Mouse (Mus musculus): ENCODE measurements around the gene Usp46.
"Not testable (repeated sequence)": the region's sequence is repeated elsewhere in the genome, so short reads cannot be mapped to it uniquely, and the experiment has no call there.

Usp46 gene

GRCm38 (mm10) chr5:73969338-73969737 is 98.9 kb downstream of the Usp46 start:
- H3K36me3 ChIP-seq (ENCODE audit: control insufficient read depth, insufficient read depth, low read length, poor library complexity, severe bottlenecking) = no peaks in the 10 kb centered on the region
- H3K27me3 ChIP-seq (ENCODE audit: control insufficient read depth, insufficient read depth, low read length, poor library complexity, severe bottlenecking) = no peaks in the 10 kb centered on the region
- no peak for DNase-seq (ENCODE audit: low read depth, low spot score)

- no peak for DNase-seq (ENCODE audit: low read depth, low spot score)
- Histone ChIP-seq H3K27me3 (ENCODE audit: control insufficient read depth, insufficient read depth, low read length, poor library complexity, severe bottlenecking) (no peaks in the 10 kb centered on the region), H3K36me3 (ENCODE audit: control insufficient read depth, insufficient read depth, low read length, poor library complexity, severe bottlenecking) (no peaks in the 10 kb centered on the region)
Observed at GRCm38 (mm10) chr5:73959779-73960178, 108.5 kb downstream of the Usp46 start.

- H3K27me3 ChIP-seq (ENCODE audit: control insufficient read depth, insufficient read depth, low read length, poor library complexity, severe bottlenecking); H3K36me3 ChIP-seq (ENCODE audit: control insufficient read depth, insufficient read depth, low read length, poor library complexity, severe bottlenecking); DNase-seq (ENCODE audit: low read depth, low spot score): not testable (repeated sequence)
Observed at GRCm38 (mm10) chr5:73958614-73959013, 109.6 kb downstream of the Usp46 start.

GRCm38 (mm10) chr5:73958096-73958495 is 110.1 kb downstream of the Usp46 start:
- H3K36me3 ChIP-seq (ENCODE audit: control insufficient read depth, insufficient read depth, low read length, poor library complexity, severe bottlenecking) = no peaks in the 10 kb centered on the region
- H3K27me3 ChIP-seq (ENCODE audit: control insufficient read depth, insufficient read depth, low read length, poor library complexity, severe bottlenecking) = no peaks in the 10 kb centered on the region
- DNase-seq (ENCODE audit: low read depth, low spot score) = no peak

- H3K36me3 ChIP-seq (ENCODE audit: control insufficient read depth, insufficient read depth, low read length, poor library complexity, severe bottlenecking) = no peaks in the 10 kb centered on the region
- no peaks in the 10 kb centered on the region for H3K27me3 ChIP-seq (ENCODE audit: control insufficient read depth, insufficient read depth, low read length, poor library complexity, severe bottlenecking)
- no peak for DNase-seq (ENCODE audit: low read depth, low spot score)
Observed at GRCm38 (mm10) chr5:73955691-73956090, 112.5 kb downstream of the Usp46 start.

GRCm38 (mm10) chr5:73955005-73955404 is 113.2 kb downstream of the Usp46 start:
- Histone ChIP-seq H3K36me3 (ENCODE audit: control insufficient read depth, insufficient read depth, low read length, poor library complexity, severe bottlenecking) (no peaks in the 10 kb centered on the region), H3K27me3 (ENCODE audit: control insufficient read depth, insufficient read depth, low read length, poor library complexity, severe bottlenecking) (no peaks in the 10 kb centered on the region)
- DNase-seq (ENCODE audit: low read depth, low spot score) = no peak

- H3K36me3 ChIP-seq (ENCODE audit: control insufficient read depth, insufficient read depth, low read length, poor library complexity, severe bottlenecking) = no peaks in the 10 kb centered on the region
- H3K27me3 ChIP-seq (ENCODE audit: control insufficient read depth, insufficient read depth, low read length, poor library complexity, severe bottlenecking) = no peaks in the 10 kb centered on the region
- no peak for DNase-seq (ENCODE audit: low read depth, low spot score)
Observed at GRCm38 (mm10) chr5:73953066-73953614, 115.1 kb downstream of the Usp46 start.

GRCm38 (mm10) chr5:73951649-73952000 is 116.6 kb downstream of the Usp46 start:
- H3K27me3 ChIP-seq (ENCODE audit: control insufficient read depth, insufficient read depth, low read length, poor library complexity, severe bottlenecking) = no peaks in the 10 kb centered on the region
- DNase-seq (ENCODE audit: low read depth, low spot score) = no peak
- H3K36me3 ChIP-seq (ENCODE audit: control insufficient read depth, insufficient read depth, low read length, poor library complexity, severe bottlenecking) = no peaks in the 10 kb centered on the region

- H3K27me3 ChIP-seq (ENCODE audit: control insufficient read depth, insufficient read depth, low read length, poor library complexity, severe bottlenecking) = no peaks in the 10 kb centered on the region
- no peaks in the 10 kb centered on the region for H3K36me3 ChIP-seq (ENCODE audit: control insufficient read depth, insufficient read depth, low read length, poor library complexity, severe bottlenecking)
- no peak for DNase-seq (ENCODE audit: low read depth, low spot score)
Observed at GRCm38 (mm10) chr5:73950809-73951648, 117.2 kb downstream of the Usp46 start.
